Mouse (Mus musculus) adrenal gland, postnatal 36 days (tissue): Measurements from ENCODE around the gene Mgat4c. TPM values are rescaled to one million over a fixed set of nuclear protein-coding genes. Genes with fewer than 3 reads are reported as not detected.
A peak's percentile ranks its signal among the peaks of the same experiment; 100 is the strongest.
"Not testable (repeated sequence)": the region's sequence is repeated elsewhere in the genome, so short reads cannot be mapped to it uniquely, and the experiment has no call there.

Experiments used
- DNase-seq, 2 experiments: peaks; one replicate each; pipeline ENCODE4 v3.0.0; 2021; ENCODE audit warnings: mixed read lengths in 1 of 2
- total RNA-seq, 2 experiments: library from RNA; stranded (reverse); gene quantifications; 2 replicates each; pipeline ENCODE4 v1.2.3; 2021

Mgat4c gene
- total RNA-seq, 2 experiments from 2014 or later: 6.8 to 58.0 TPM

DNA sequence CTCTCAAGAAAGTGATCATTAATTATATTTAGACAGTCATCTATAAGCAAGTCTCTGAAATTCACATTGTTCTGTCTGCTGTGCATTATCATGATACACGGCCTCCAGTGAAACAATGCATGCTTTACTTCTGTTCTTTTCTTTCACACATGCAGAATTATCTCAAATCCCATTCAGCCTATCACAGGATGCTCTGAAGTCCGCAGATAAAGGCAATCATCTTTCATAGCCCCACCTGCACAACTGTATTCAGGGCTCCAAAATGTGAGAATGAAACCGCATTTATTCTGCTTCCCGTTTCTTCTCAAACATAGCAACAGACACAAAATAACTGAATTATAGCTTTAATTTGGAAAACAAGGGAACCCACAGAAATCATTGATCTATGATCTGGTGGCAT is 446.1 kb downstream of the Mgat4c start:
- no peak for DNase-seq

DNA sequence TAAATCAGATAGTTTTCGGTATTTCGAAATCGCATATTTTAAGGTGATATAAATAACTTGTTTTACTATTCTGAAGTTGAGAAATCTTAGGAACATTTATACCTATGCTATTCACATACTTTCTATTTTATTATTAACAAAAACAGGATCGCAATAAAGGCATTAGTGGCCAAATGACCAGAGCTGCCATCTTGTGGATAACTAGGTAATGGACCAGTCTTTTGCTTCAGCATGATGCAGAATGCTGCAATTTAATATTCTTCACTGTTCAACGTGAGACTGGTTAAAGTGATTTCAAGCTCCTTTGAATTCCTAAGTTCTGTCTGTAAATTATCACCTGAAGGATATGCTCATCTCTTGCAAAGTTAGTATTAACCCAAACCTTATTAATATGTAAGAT is 473.6 kb downstream of the Mgat4c start:
- no peak for DNase-seq

DNA sequence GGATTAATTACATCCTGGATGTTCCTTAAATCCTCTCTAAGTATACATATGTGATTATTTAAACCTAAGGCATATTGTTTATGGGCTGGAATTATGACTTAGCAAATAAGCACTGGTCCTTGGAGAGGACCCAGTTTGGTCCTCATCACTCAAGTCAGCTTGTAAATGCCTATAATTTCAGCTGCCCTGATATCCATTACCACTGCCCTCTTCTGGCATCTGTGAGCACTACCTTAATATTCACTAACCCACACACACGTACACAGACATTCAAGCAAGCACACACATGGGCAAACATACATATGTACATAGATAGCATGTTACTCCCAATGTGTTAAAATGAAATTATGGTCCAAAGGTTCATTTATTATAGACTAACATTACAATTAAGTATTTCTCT is 474.6 kb downstream of the Mgat4c start:
- DNase-seq: no peak

- no peak for DNase-seq
Observed at GRCm38 (mm10) chr10:102158809-102159208, 477.5 kb downstream of the Mgat4c start.

DNA sequence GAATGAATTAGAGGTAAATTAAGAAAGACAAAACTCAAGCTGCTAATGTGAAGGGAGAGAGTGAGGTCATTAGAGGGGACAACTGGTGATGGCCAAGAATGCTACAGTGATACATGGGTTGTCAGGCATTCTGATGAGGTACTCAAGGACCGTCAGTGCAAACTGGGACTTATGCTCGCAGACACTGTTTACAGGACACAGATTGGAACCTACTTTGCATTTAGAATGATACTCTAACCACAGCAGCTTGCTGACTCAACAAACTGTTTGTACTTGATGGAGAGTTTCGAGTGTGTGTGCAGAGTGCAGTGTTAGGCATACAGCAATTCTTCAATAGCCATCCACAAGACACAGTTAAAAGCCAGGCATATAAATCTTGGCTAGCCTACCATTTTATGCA is 503.4 kb downstream of the Mgat4c start:
- no peak for DNase-seq

- DNase-seq: no peak
Observed at GRCm38 (mm10) chr10:102191646-102192045, 510.4 kb downstream of the Mgat4c start.

GRCm38 (mm10) chr10:102196850-102197249 is 515.6 kb downstream of the Mgat4c start:
- no peak for DNase-seq

DNA sequence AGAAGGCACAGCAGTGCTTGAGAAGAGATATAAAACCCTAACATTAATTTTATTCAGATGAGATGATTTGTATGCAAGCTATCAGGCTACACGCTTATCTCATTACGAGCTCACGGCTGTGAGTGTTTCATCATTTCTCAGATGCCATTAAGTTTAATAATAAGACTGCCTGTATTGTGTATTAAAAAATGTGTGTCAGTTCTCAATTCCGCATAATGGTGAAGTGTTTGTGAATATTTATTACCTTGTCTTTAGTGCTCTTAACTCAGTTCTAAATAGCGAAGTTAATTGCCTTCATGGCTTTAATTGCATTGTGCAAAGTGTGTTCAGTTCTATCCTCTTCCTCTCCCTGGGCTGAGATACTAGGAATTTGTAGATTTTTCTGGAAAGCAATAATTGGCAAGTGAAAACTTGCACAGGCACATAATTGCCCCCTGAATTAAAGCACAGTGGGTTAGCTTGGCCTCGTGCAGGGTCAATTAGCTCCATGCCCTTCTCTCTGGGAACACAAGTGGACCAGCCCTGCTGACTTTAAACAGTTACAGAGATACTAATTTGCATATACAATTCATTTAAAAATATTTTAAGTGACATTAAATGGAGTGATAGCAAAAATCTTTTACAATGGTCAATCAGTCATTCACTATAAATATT is 557.4 kb downstream of the Mgat4c start:
- DNase-seq: no peak

- no peak for DNase-seq
Observed at GRCm38 (mm10) chr10:102243897-102244296, 562.6 kb downstream of the Mgat4c start.

DNA sequence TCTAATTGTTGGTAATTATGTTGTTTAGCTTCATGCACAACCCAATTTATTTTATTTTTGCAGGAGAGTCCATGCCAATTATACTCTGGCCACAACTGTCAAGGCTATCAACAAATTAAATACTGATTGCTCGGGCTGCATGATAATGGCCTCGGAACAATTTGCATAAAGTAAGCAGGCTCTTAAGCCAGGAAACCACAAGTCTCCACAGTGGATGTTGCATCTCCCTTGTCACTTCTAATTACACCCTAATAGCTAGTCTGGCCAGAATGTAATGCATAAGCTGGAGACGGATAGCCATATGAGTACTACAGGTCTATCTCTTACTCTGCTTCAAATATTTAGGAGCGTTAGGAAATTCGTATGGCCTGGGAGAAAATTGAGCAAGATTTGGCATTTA is 563.3 kb downstream of the Mgat4c start:
- no peak for DNase-seq

GRCm38 (mm10) chr10:102245269-102245668 is 564.0 kb downstream of the Mgat4c start:
- no peak for DNase-seq

- no peak for DNase-seq
Observed at GRCm38 (mm10) chr10:102308892-102309479, 627.7 kb downstream of the Mgat4c start.

DNA sequence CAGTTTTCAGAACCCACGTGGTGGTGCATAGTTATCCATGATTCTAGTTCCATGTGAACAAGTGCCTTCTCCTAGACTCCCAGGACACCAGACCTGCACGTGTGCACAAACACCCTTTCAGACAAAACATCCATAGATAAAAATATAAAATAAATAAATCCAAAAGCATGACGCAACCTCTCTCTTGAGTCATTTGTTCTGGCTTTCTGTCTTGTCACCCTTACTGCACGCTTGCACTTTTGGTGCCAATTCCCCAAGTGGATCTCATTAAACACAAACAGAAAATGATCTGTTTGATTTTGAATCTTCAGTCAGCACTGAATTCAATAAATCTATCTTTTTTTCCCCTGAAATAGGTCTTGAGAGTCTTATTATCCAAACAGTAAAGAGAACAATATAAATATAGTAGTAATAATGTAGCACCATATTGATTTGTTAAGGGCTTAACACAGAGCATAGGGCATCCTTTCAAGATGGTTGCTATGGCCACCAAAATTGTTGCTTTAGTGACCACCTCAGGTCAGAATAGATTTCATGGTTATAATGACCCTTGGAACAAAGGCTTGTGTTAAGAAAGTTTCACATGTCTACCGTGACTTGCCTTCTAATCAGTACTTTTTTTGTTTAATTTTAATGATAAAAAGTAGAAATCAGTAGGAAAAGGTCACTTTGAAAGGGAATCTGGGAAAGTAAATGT is 684.5 kb downstream of the Mgat4c start:
- no peak for DNase-seq

DNA sequence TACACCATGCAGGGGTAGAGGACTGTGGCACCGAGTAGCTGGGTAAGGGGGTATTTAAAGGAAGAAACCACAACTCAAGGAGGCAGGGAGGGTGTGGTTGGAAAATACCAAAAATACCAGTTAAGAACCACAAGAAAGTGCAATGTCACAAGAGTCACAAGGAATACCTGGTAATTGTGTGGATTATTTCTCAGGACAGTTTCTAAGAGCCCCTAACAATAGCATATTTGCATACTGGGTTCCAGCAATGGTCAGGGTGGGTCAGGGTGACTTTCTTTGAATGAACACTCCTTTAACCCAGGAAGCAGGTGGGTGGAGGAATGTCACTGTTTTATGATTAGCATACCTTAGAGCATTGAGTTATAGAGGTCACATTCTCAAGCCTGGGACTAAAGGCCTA is 689.3 kb downstream of the Mgat4c start:
- DNase-seq: no peak

DNA sequence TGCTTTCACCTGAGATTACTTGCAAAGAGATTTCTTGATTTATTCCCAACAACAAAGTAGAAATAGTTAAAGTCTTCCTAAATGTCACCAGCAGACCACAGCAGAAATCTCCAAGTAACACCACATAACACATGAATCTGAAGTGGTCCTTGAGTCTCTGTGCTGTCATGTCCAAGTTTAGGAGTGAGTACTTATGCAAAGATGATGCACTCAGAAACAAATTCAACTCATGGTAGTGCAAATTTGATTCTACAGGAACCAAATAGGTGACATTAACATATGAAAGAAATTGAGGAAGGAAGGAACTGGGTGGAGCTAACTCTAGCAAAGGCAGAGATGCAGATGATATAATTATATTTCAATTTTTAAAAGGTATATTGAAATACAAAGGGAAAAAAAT is 690.8 kb downstream of the Mgat4c start:
- no peak for DNase-seq

- peak; percentile 25 to 62 for DNase-seq
Observed at GRCm38 (mm10) chr10:102374061-102374460, 692.8 kb downstream of the Mgat4c start.

DNA sequence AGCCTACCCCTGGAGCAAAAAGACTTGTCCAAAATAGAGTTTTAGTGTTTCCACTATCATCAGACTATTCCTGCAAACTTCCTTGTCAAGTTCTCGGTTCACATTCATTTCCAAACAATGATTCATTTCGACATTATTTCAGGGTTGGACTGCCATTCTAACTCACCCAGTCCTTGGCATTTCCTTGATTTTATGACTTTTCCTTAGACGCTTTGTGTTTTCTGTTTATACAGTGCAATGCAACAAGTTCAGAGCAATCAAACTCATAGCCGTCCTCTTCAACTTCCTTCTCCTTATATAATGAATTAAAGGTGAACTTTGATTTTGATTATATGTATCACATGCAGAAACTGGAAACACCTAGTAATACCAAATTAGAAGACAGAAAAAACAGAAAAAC is 696.1 kb downstream of the Mgat4c start:
- DNase-seq: no peak

DNA sequence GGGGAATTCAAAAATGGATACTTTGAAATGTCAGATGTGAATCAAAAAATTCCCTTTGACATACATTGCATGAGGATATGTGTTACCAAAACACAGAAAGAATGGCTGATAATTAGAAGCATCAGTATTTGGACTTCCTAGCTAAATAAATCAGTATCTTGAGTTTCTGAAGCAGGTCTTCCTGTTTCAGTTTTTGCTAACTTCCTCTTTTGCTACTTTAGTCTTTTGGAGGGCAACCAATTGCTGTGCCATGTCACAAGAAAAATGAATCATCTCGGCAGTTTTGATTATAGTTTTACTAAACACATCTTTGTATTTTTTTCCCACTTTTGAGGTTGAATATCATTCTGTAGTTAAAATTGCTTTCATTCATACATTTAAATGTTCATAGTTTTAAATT is 707.9 kb downstream of the Mgat4c start:
- DNase-seq: no peak

- DNase-seq: no peak
Observed at GRCm38 (mm10) chr10:102417654-102418272, 736.5 kb downstream of the Mgat4c start.

- DNase-seq: peak; percentile 43 to 47
Observed at GRCm38 (mm10) chr10:102435048-102435447, 753.8 kb downstream of the Mgat4c start.

- not testable (repeated sequence) for DNase-seq
Observed at GRCm38 (mm10) chr10:102435467-102435866, 754.2 kb downstream of the Mgat4c start.
